Mouse (Mus musculus) embryonic facial prominence, embryonic 10.5 days (tissue): Measurements from ENCODE around the gene Mrpl54. TPM values are rescaled to one million over a fixed set of nuclear protein-coding genes. Genes with fewer than 3 reads are reported as not detected.

Experiments used
- DNase-seq: peaks from one replicate; pipeline ENCODE4 v3.0.0-alpha.2; 2017; ENCODE audit warnings: low spot score
- H3K27ac ChIP-seq: fragments of 300-500 bp; sonication (generic); replicated peaks from 2 replicates; pipeline ENCODE4 v1.5.1; 2016; ENCODE audit warnings: mild to moderate bottlenecking
- H3K27me3 ChIP-seq: fragments of 300-500 bp; sonication (generic); replicated peaks from 2 replicates; pipeline ENCODE4 v1.6.1; 2016; ENCODE audit warnings: low read depth, mild to moderate bottlenecking; ENCODE audit not compliant: poor library complexity, severe bottlenecking
- H3K36me3 ChIP-seq: fragments of 300-500 bp; sonication (generic); replicated peaks from 2 replicates; pipeline ENCODE4 v1.6.1; 2016; ENCODE audit warnings: mild to moderate bottlenecking, moderate library complexity
- H3K4me1 ChIP-seq: fragments of 300-500 bp; sonication (generic); 2 replicates; pipeline ENCODE4 v1.6.1; 2016
- H3K4me3 ChIP-seq: fragments of 300-500 bp; sonication (generic); 2 replicates; pipeline ENCODE4 v1.5.1; 2016; ENCODE audit warnings: mild to moderate bottlenecking, moderate library complexity
- H3K9me3 ChIP-seq: fragments of 300-500 bp; sonication (generic); 2 replicates; pipeline ENCODE4 v1.6.1; 2016; ENCODE audit warnings: mild to moderate bottlenecking
- WGBS: fragments of 180-500 bp; shearing (Covaris S2); methylation state at CpG from one replicate; pipeline ENCODE4 v1.1.7; 2016; 5-methylcytosine and 5-hydroxymethylcytosine counted together
- polyA plus RNA-seq: library from polyadenylated mRNA; unstranded; fragments of >200 nt; fragmentation: Nextera tagmentation; extraction: Ambion mirVana; gene quantifications from 2 replicates; pipeline ENCODE4 v1.2.1, GENCODE M21; 2016

The Mrpl54 gene
- polyA plus RNA-seq, 1 experiment from 2014 or later, result 223 TPM

- H3K4me3 ChIP-seq, result 0 out of 2 replicates have a peak overlapping the region, but pooled peaks have one; percentile 32
- H3K9me3 ChIP-seq, result no peaks in the 10 kb centered on the region
- WGBS, result 47% methylated on average over 10 of the region's 10 CpGs
- peaks cover 59% of the 10 kb centered on the region for H3K27me3 ChIP-seq
- peaks cover 26% of the 10 kb centered on the region for H3K4me1 ChIP-seq
- no peak overlapping the region; the same call in 1 of the 2 replicates for H3K27ac ChIP-seq
- peaks cover 19% of the 10 kb centered on the region; the same call in 1 of the 2 replicates for H3K36me3 ChIP-seq
- no peak for DNase-seq
Observed at GRCm38 (mm10) chr10:81279496-81279895, 12.8 kb upstream of the Mrpl54 start.

- Histone ChIP-seq H3K27ac (no peak overlapping the region), H3K9me3 (no peaks in the 10 kb centered on the region), H3K4me3 (no peak overlapping the region), H3K36me3 (peaks cover 38% of the 10 kb centered on the region), H3K4me1 (peaks cover 14% of the 10 kb centered on the region), H3K27me3 (peaks cover 41% of the 10 kb centered on the region)
- WGBS, result 80% methylated on average over 22 of the region's 22 CpGs
- no peak for DNase-seq
Observed at GRCm38 (mm10) chr10:81277676-81278075, 10.9 kb upstream of the Mrpl54 start.

GRCm38 (mm10) chr10:81273842-81274241 lies 7.1 kb upstream of the Mrpl54 start:
- 95% methylated on average over 19 of the region's 19 CpGs for WGBS
- peaks cover 68% of the 10 kb centered on the region for H3K36me3 ChIP-seq
- no peak overlapping the region; the same call in 1 of the 2 replicates for H3K4me3 ChIP-seq

GRCm38 (mm10) chr10:81272356-81272755 lies 5.6 kb upstream of the Mrpl54 start:
- Histone ChIP-seq H3K27ac (no peak overlapping the region), H3K27me3 (0 out of 2 replicates have a peak, but pooled peaks cover 4% of the 10 kb centered on the region), H3K36me3 (peaks cover 63% of the 10 kb centered on the region), H3K9me3 (no peaks in the 10 kb centered on the region), H3K4me1 (peaks cover 15% of the 10 kb centered on the region), H3K4me3 (no peak overlapping the region)
- no peak for DNase-seq
- WGBS, result 95% methylated on average over 21 of the region's 21 CpGs

More at GRCm38 (mm10) chr10:81273842-81274241, 7.1 kb upstream of the Mrpl54 start:
- Histone ChIP-seq H3K9me3 (no peaks in the 10 kb centered on the region), H3K4me1 (peaks cover 6% of the 10 kb centered on the region), H3K27me3 (0 out of 2 replicates have a peak, but pooled peaks cover 9% of the 10 kb centered on the region), H3K27ac (no peak overlapping the region)
- DNase-seq, result no peak

GRCm38 (mm10) chr10:81268643-81269412 lies 2.1 kb upstream of the Mrpl54 start:
- Histone ChIP-seq H3K27ac (peak overlapping the region; percentile 85), H3K36me3 (peaks cover 66% of the 10 kb centered on the region), H3K4me3 (peak overlapping the region; percentile 75), H3K27me3 (no peaks in the 10 kb centered on the region), H3K9me3 (no peaks in the 10 kb centered on the region), H3K4me1 (peaks cover 24% of the 10 kb centered on the region)
- DNase-seq, result no peak
- 83% methylated on average over 16 of the region's 16 CpGs for WGBS

- peaks cover 66% of the 10 kb centered on the region for H3K36me3 ChIP-seq
- peaks cover 24% of the 10 kb centered on the region for H3K4me1 ChIP-seq
- H3K27ac ChIP-seq, result peak overlapping the region; percentile 85
- H3K27me3 ChIP-seq, result no peaks in the 10 kb centered on the region
- DNase-seq, result peak; percentile 78
- 5% methylated on average over 23 of the region's 23 CpGs for WGBS
- peak overlapping the region; percentile 75 for H3K4me3 ChIP-seq
- no peaks in the 10 kb centered on the region for H3K9me3 ChIP-seq
Observed at GRCm38 (mm10) chr10:81268056-81268455, 1.3 kb upstream of the Mrpl54 start.

- Histone ChIP-seq H3K4me1 (peaks cover 24% of the 10 kb centered on the region), H3K4me3 (peak overlapping the region; percentile 68), H3K9me3 (no peaks in the 10 kb centered on the region), H3K27ac (no peak overlapping the region), H3K27me3 (peaks cover 7% of the 10 kb centered on the region), H3K36me3 (peaks cover 64% of the 10 kb centered on the region)
- DNase-seq, result no peak
- 93% methylated on average over 8 of the region's 8 CpGs for WGBS
Observed at GRCm38 (mm10) chr10:81265540-81265939, 1.2 kb downstream of the Mrpl54 start.

- H3K4me1 ChIP-seq, result peaks cover 36% of the 10 kb centered on the region
- H3K4me3 ChIP-seq, result no peak overlapping the region
- 84% methylated on average over 4 of the region's 4 CpGs for WGBS
Observed at GRCm38 (mm10) chr10:81261025-81261424, 5.7 kb downstream of the Mrpl54 start.

GRCm38 (mm10) chr10:81259225-81259884 lies 7.4 kb downstream of the Mrpl54 start:
- H3K27ac ChIP-seq, result no peak overlapping the region; the same call in 1 of the 2 replicates
- peak overlapping the region; percentile 11; the same call in 1 of the 2 replicates for H3K4me3 ChIP-seq
- peaks cover 26% of the 10 kb centered on the region for H3K4me1 ChIP-seq
- H3K27me3 ChIP-seq, result peaks cover 69% of the 10 kb centered on the region
- WGBS, result 53% methylated on average over 21 of the region's 21 CpGs
- H3K36me3 ChIP-seq, result peaks cover 38% of the 10 kb centered on the region
- DNase-seq, result no peak
- H3K9me3 ChIP-seq, result no peaks in the 10 kb centered on the region

More at GRCm38 (mm10) chr10:81261025-81261424, 5.7 kb downstream of the Mrpl54 start:
- Histone ChIP-seq H3K9me3 (no peaks in the 10 kb centered on the region), H3K27me3 (peaks cover 52% of the 10 kb centered on the region), H3K36me3 (peaks cover 52% of the 10 kb centered on the region), H3K27ac (no peak overlapping the region)
- no peak for DNase-seq

GRCm38 (mm10) chr10:81257158-81258039 lies 9.3 kb downstream of the Mrpl54 start:
- no peaks in the 10 kb centered on the region for H3K9me3 ChIP-seq
- H3K36me3 ChIP-seq, result peaks cover 18% of the 10 kb centered on the region
- H3K4me1 ChIP-seq, result peaks cover 37% of the 10 kb centered on the region
- 3% methylated on average over 62 of the region's 62 CpGs for WGBS
- peak overlapping the region; percentile 62 for H3K4me3 ChIP-seq
- H3K27me3 ChIP-seq, result peaks cover 89% of the 10 kb centered on the region
- H3K27ac ChIP-seq, result peak overlapping the region; percentile 48; the same call in 1 of the 2 replicates
- DNase-seq, result peak; percentile 64

- WGBS, result 62% methylated on average over 1 of the region's 1 CpGs
- H3K4me1 ChIP-seq, result peaks cover 49% of the 10 kb centered on the region
- peaks cover 98% of the 10 kb centered on the region for H3K27me3 ChIP-seq
- no peaks in the 10 kb centered on the region for H3K36me3 ChIP-seq
- no peak overlapping the region for H3K27ac ChIP-seq
- no peaks in the 10 kb centered on the region for H3K9me3 ChIP-seq
- no peak overlapping the region for H3K4me3 ChIP-seq
- DNase-seq, result no peak
Observed at GRCm38 (mm10) chr10:81254886-81255285, 11.8 kb downstream of the Mrpl54 start.
